Mouse (Mus musculus) T-helper 17 cell (primary cell): ENCODE measurements around the gene Fam219b.

Source experiments
- in situ Hi-C, 2 experiments: fragments of 300-600 bp; cut with MboI, MseI; formaldehyde crosslinking; loops; 1 replicate in 1 of 2; 2 replicates in 1 of 2; pipeline ENCODE4 v1.15.1; 2025; ENCODE audit warnings: high pct_unique_total_duplicates in 2 of 2

The Fam219b gene

GRCm38 (mm10) chr9:57561711-57562099, 24.4 kb downstream of the Fam219b start:
- in situ Hi-C loops: no loop called here

- in situ Hi-C loops: no loop called here
These were observed 25.6 kb downstream of the Fam219b start for GRCm38 (mm10) chr9:57562896-57563372.

- in situ Hi-C loops: no loop called here
These were observed 27.3 kb downstream of the Fam219b start for GRCm38 (mm10) chr9:57564609-57565008.

GRCm38 (mm10) chr9:57565741-57566221, 28.5 kb downstream of the Fam219b start:
- in situ Hi-C loops: no loop called here

- in situ Hi-C loops: no loop called here
These were observed 29.5 kb downstream of the Fam219b start for GRCm38 (mm10) chr9:57566846-57567245.

- in situ Hi-C loops: no loop called here
These were observed 31.2 kb downstream of the Fam219b start for GRCm38 (mm10) chr9:57568500-57568899.

- in situ Hi-C loops: no loop called here
These were observed 37.1 kb downstream of the Fam219b start for GRCm38 (mm10) chr9:57574397-57574796.

- in situ Hi-C loops: no loop called here
These were observed 38.2 kb downstream of the Fam219b start for GRCm38 (mm10) chr9:57575577-57575976.

GRCm38 (mm10) chr9:57577144-57577849, 40.0 kb downstream of the Fam219b start:
- in situ Hi-C loops: no loop called here

GRCm38 (mm10) chr9:57584991-57585390, 47.7 kb downstream of the Fam219b start:
- in situ Hi-C loops: loop anchor here in 1 of 2 experiments (10.0 kb wide), 1 partner anchor 910 kb away; no protein-coding TSS in a partner anchor

- in situ Hi-C loops: loop anchor here in 1 of 2 experiments (10.0 kb wide), 1 partner anchor 915 kb away; no protein-coding TSS in a partner anchor
These were observed 52.1 kb downstream of the Fam219b start, which contains the start of gene Ulk3 for GRCm38 (mm10) chr9:57589224-57590126. TSS of gene Ulk3 (plus strand) at chr9:57589452.

GRCm38 (mm10) chr9:57590726-57591125, 53.4 kb downstream of the Fam219b start:
- in situ Hi-C loops: no loop called here
